Mouse (Mus musculus): ENCODE measurements at regions not wholly inside any gene's neighbourhood (a gene's known extent, or its start where the extent isn't known, plus 50 kb on each side); places are given as distances from the start of the nearest gene placed in this dataset.

DNA sequence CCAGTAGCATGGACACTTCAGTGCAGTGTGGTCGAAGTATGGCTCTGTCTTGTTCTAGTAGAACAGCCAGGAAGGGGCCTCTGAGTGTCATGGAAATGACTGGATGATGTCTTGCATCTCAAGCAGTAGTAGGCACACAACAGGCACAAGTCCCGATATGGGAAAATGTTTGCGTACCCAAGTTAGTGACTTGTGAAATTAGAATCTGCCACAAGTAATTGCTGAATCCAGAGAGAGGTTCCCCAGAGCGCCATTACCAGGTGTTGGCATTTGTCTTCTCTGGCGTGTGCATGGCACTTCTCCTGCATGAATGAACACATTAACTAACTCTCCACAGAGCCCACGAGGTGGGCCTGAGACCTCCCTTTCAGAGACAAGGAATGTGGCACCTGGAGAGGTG is 199.3 kb downstream of the Ackr3 start:
- no peak for TF ChIP-seq POLR2A (IDR thresholded peaks at IDR 0.05; ENCODE audit: borderline replicate concordance, control insufficient read depth, low read depth, low read length)
- TF ChIP-seq CTCF (IDR thresholded peaks at IDR 0.05; ENCODE audit: control insufficient read depth, insufficient read depth, low read length), result no peak
- 78% methylated on average over 6 of the region's 6 CpGs for WGBS
- Histone ChIP-seq H3K4me1 (ENCODE audit: control insufficient read depth, insufficient read depth, low read length) (no peaks in the 10 kb centered on the region), H3K27ac (ENCODE audit: control insufficient read depth, insufficient read depth, low read depth, low read length, poor library complexity) (no peak overlapping the region), H3K4me3 (replicated peaks; ENCODE audit: control insufficient read depth, low read depth, low read length) (no peak overlapping the region)

DNA sequence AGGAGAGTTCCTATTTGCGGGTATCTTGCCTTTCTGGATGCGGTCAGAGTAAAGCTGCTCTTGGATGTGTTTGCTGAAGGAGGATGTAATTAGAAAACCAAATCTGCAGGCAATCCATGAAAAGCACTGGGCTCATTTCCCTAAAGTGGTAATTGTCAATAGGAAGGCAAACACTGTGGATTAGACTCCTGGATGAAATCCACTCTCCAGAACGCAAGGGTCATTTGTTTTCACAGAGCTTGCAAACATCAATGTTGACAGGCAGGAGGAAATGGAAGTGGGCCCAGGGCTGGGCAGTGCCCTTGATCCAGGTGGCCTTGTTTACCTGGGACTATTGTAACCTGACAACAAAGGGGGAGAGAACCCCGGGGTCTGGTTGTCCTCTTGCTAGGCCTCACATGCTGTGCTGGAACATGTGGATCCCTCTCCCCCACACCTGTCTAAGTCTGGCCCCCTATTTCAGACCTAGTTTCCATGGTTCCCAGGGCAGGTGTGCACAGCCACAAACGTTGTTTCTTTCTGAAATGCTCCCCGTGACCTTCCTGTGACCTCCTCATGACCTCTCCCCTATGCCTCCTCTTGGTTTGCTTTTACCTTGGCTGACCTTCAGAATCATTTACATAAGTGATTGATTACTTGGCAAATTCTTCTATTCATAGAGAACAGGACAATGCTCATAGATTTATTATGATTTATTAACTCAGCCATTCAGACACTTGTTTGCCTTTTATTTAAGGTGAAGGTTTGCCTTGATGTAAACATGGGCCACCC is 197.9 kb upstream of the Cops8 start:
- no peak overlapping the region for H3K4me3 ChIP-seq (replicated peaks; ENCODE audit: control insufficient read depth, low read depth, low read length)
- no peaks in the 10 kb centered on the region; the same call in 1 of the 2 replicates for H3K4me1 ChIP-seq (ENCODE audit: control insufficient read depth, insufficient read depth, low read length)
- H3K27ac ChIP-seq (ENCODE audit: control insufficient read depth, insufficient read depth, low read depth, low read length, poor library complexity), result no peak overlapping the region
- TF ChIP-seq CTCF (IDR thresholded peaks at IDR 0.05; ENCODE audit: control insufficient read depth, insufficient read depth, low read length) (no peak), POLR2A (IDR thresholded peaks at IDR 0.05; ENCODE audit: borderline replicate concordance, control insufficient read depth, low read depth, low read length) (no peak)
- WGBS, result 62% methylated on average over 6 of the region's 6 CpGs

DNA sequence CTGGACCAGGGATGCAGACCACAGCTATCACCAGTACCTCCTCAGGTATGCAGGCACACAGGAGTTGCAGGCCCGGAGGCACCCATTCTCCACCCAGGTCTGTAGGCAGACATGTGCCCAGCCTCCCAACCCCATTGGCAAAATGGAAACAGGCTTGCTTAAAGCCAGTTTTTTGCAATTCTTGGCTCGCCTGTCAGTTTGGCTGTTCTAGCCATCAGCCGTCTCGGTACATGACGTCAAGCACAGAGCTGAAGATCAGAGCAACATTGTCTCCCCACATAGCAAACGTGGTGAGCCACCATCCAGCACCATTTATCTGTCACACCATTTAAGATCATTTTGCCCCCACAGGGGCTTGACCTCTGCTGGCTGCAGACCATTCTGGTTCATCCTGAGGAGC is 196.1 kb upstream of the Cops8 start:
- TF ChIP-seq CTCF (IDR thresholded peaks at IDR 0.05; ENCODE audit: control insufficient read depth, insufficient read depth, low read length) (no peak), POLR2A (IDR thresholded peaks at IDR 0.05; ENCODE audit: borderline replicate concordance, control insufficient read depth, low read depth, low read length) (no peak)
- 75% methylated on average over 6 of the region's 6 CpGs for WGBS
- no peak overlapping the region for H3K4me3 ChIP-seq (replicated peaks; ENCODE audit: control insufficient read depth, low read depth, low read length)
- no peaks in the 10 kb centered on the region; the same call in 1 of the 2 replicates for H3K4me1 ChIP-seq (ENCODE audit: control insufficient read depth, insufficient read depth, low read length)
- H3K27ac ChIP-seq (ENCODE audit: control insufficient read depth, insufficient read depth, low read depth, low read length, poor library complexity), result no peak overlapping the region

DNA sequence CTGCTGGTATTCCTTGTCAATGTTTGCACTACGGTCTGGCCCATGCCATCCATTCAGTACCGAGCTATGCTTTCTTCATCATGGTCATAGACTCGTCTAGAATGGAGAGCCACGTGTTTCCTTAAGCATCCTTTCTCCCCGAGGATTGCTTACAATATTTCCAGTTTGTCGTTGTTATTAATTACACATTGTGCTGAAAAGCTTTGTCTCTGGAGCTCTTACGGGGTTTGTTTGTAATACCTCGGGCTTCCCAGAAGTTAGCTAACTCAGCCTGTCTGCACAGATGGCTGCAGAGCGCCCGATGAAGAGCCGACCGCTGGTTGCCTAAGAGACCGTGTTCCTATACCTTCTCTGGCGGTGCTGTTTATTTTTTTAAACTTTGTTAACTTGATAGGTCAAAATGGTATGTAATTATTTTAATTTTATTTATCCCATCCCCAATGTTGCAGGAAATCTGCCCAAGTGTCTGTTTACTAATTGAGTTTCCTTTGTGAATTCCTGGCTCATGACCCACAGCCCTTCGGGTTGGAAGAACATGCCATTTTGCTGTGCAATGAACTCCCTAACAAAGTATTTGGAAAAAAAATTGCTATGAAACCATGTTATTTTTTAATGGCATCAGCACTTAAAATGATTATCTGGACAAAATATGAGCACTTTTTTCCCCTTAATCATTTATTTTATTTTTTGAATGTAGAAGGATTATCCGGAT is 194.1 kb upstream of the Cops8 start:
- TF ChIP-seq POLR2A (IDR thresholded peaks at IDR 0.05; ENCODE audit: borderline replicate concordance, control insufficient read depth, low read depth, low read length), result no peak
- no peak for TF ChIP-seq CTCF (IDR thresholded peaks at IDR 0.05; ENCODE audit: control insufficient read depth, insufficient read depth, low read length)
- 68% methylated on average over 16 of the region's 16 CpGs for WGBS
- no peak overlapping the region for H3K27ac ChIP-seq (ENCODE audit: control insufficient read depth, insufficient read depth, low read depth, low read length, poor library complexity)
- no peak overlapping the region for H3K4me3 ChIP-seq (replicated peaks; ENCODE audit: control insufficient read depth, low read depth, low read length)
- no peaks in the 10 kb centered on the region; the same call in 1 of the 2 replicates for H3K4me1 ChIP-seq (ENCODE audit: control insufficient read depth, insufficient read depth, low read length)

DNA sequence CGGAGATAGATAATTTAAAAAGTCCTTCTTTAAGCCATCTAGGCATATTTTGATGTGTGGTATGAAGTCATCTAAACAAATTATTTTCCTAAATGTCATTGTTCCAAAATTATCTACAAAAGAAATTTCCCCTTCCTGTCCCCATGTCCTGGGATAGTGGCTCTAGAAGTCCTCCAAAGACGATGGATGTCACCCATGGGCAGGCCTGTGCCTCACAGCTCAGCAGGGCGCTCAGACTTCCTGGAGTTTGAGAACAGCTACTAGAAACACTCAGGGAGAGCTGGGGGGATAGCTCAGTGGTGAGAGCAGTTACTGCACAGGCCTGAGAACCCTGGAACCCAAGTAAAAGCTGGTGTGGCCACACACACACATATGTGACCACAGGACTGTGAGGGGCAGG is 193.5 kb upstream of the Cops8 start:
- Histone ChIP-seq H3K27ac (ENCODE audit: control insufficient read depth, insufficient read depth, low read depth, low read length, poor library complexity) (no peak overlapping the region), H3K4me3 (replicated peaks; ENCODE audit: control insufficient read depth, low read depth, low read length) (no peak overlapping the region), H3K4me1 (ENCODE audit: control insufficient read depth, insufficient read depth, low read length) (no peaks in the 10 kb centered on the region; the same call in 1 of the 2 replicates)
- no peak for TF ChIP-seq CTCF (IDR thresholded peaks at IDR 0.05; ENCODE audit: control insufficient read depth, insufficient read depth, low read length)
- no peak for TF ChIP-seq POLR2A (IDR thresholded peaks at IDR 0.05; ENCODE audit: borderline replicate concordance, control insufficient read depth, low read depth, low read length)
- 76% methylated on average over 3 of the region's 3 CpGs for WGBS

DNA sequence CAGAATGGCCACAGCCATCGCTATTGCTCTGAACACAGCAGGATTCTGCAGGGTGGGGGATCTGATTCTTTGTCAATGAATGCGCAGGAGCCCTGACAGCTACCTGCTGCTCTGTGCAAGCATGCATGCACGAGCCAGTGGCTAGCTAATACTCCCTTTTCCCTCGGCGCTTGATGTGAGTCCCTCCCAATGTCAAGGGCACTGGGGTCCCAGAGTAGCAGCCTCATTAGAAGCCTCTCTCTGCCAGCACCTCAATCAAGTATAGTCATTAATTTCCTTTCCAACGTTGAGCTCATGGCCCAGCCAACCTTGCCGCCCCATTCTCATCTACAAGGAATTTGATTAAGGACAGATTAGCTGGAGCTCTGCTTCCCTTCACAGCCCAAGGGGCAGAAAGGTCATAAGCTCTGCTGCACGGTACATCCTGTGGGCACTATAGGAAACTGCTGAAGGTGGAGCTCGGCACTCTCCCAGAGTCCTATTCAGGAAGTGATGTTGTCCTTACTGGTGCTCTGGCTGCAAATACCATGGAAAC is 190.2 kb upstream of the Cops8 start:
- H3K4me1 ChIP-seq (ENCODE audit: control insufficient read depth, insufficient read depth, low read length), result no peaks in the 10 kb centered on the region; the same call in 1 of the 2 replicates
- no peak overlapping the region for H3K4me3 ChIP-seq (replicated peaks; ENCODE audit: control insufficient read depth, low read depth, low read length)
- 62% methylated on average over 9 of the region's 9 CpGs for WGBS
- no peak overlapping the region for H3K27ac ChIP-seq (ENCODE audit: control insufficient read depth, insufficient read depth, low read depth, low read length, poor library complexity)
- TF ChIP-seq CTCF (IDR thresholded peaks at IDR 0.05; ENCODE audit: control insufficient read depth, insufficient read depth, low read length), result no peak
- no peak for TF ChIP-seq POLR2A (IDR thresholded peaks at IDR 0.05; ENCODE audit: borderline replicate concordance, control insufficient read depth, low read depth, low read length)

DNA sequence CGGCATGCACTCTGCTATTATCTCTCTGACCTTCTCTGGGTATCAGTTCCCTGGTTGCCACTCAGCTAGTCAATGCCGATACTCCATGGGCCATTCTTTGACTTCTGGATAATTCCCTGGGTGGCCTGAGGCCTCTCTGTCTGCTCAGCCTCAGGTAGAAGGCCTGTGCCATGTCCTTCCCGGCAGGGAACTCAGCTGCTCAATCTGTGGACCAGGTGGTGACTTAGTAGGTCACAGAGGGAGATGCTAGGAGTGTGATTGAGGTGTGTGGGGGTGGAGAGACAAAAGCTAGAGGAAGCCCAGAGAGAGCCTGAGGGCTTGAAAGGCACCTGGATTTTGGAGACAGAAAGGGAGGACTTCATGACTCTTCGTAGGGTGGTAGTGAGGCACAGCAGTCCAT is 188.0 kb upstream of the Cops8 start:
- Histone ChIP-seq H3K27ac (ENCODE audit: control insufficient read depth, insufficient read depth, low read depth, low read length, poor library complexity) (no peak overlapping the region), H3K4me1 (ENCODE audit: control insufficient read depth, insufficient read depth, low read length) (no peaks in the 10 kb centered on the region), H3K4me3 (replicated peaks; ENCODE audit: control insufficient read depth, low read depth, low read length) (no peak overlapping the region)
- TF ChIP-seq POLR2A (IDR thresholded peaks at IDR 0.05; ENCODE audit: borderline replicate concordance, control insufficient read depth, low read depth, low read length) (no peak), CTCF (IDR thresholded peaks at IDR 0.05; ENCODE audit: control insufficient read depth, insufficient read depth, low read length) (no peak)
- WGBS, result 77% methylated on average over 4 of the region's 4 CpGs

DNA sequence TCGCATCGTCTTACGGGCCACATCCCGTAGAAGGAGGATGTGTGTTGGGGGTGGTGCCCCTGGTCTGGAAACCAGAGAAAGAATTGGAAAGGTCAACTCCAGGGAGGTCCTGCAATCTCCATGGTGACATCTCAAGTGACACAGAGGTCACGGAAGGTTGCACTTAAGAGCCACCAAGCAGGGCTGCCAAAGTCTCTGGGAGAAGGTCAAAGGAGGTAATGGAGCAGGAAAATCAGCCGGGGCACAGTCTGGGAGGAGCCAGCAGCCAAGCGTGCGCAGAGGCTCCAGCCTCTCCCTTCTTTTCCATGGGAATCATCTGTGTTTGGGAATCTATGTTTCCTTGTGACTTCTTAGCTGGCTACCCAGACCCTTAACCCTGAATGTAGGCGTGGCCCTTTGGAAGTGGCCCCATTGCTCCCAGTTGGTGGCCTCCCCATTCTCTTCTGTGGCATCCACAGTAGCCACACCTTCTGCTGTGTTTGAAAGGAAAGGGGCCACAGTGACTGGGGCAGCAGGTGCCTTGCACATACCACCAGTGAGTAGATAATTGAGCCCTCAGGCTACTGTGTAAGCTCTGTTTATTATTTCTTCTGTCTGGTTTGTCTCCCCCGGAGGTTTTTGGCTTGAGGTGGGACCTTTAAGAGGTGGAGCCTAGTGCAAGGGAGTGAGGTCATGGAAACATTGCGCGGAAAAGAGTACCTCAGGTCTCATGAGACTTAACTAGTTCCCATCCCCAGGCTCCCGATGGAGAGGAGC is 178.5 kb upstream of the Cops8 start:
- Histone ChIP-seq H3K4me3 (replicated peaks; ENCODE audit: control insufficient read depth, low read depth, low read length) (no peak overlapping the region), H3K27ac (ENCODE audit: control insufficient read depth, insufficient read depth, low read depth, low read length, poor library complexity) (no peak overlapping the region), H3K4me1 (ENCODE audit: control insufficient read depth, insufficient read depth, low read length) (no peaks in the 10 kb centered on the region)
- TF ChIP-seq CTCF (IDR thresholded peaks at IDR 0.05; ENCODE audit: control insufficient read depth, insufficient read depth, low read length) (no peak), POLR2A (IDR thresholded peaks at IDR 0.05; ENCODE audit: borderline replicate concordance, control insufficient read depth, low read depth, low read length) (no peak)
- WGBS, result 73% methylated on average over 13 of the region's 13 CpGs
